Mouse (Mus musculus) gastrocnemius, adult 18-20 months (tissue): ENCODE results near the gene Nelfe. TPM values are rescaled to one million over a fixed set of nuclear protein-coding genes. Genes with fewer than 3 reads are reported as not detected.
"Not testable (repeated sequence)": the region's sequence is repeated elsewhere in the genome, so short reads cannot be mapped to it uniquely, and the experiment has no call there.

Experiments used
- DNase-seq: peaks from one replicate; pipeline ENCODE4 v3.0.0; 2021; ENCODE audit warnings: low spot score
- long read RNA-seq, 2 experiments: library from polyadenylated mRNA; stranded (forward); transcript quantifications; one replicate each; pipeline ENCODE4 v2.0.0; 2021
- total RNA-seq, 2 experiments: library from RNA; stranded (reverse); gene quantifications; 2 replicates each; pipeline ENCODE4 v1.2.3; 2021

Nelfe gene
- total RNA-seq: 10 to 100 TPM in 1 of 2 experiments, 1 to 10 TPM in 1; 9.0 to 12.0 TPM
- long read RNA-seq, experiment 1, partial matches to known transcripts: 1 of 5 reads
- long read RNA-seq, experiment 1, other reads (novel, unspliced or antisense): 1 of 5 reads
- long read RNA-seq, experiment 2, transcript Nelfe-202 (11 exons, 1,381 nt): major isoform, 5 of 11 reads
- long read RNA-seq, experiment 2, partial matches to known transcripts: 3 of 11 reads
- long read RNA-seq, experiment 2, other reads (novel, unspliced or antisense): 0 of 11 reads

- peak; percentile 98 for DNase-seq
These were observed at the start of gene Nelfe, which contains the start of gene Skiv2l for GRCm38 (mm10) chr17:34849722-34850516. TSS of gene Nelfe (plus strand) at chr17:34850391. TSS of gene Skiv2l (minus strand) at chr17:34850210.

- not testable (repeated sequence) for DNase-seq
These were observed 49.3 kb upstream of the Nelfe start for GRCm38 (mm10) chr17:34800781-34801305.

- not testable (repeated sequence) for DNase-seq
These were observed 47.4 kb upstream of the Nelfe start for GRCm38 (mm10) chr17:34802756-34803155.

- DNase-seq: not testable (repeated sequence)
These were observed 46.8 kb upstream of the Nelfe start for GRCm38 (mm10) chr17:34803367-34803766.

- DNase-seq: not testable (repeated sequence)
These were observed 45.9 kb upstream of the Nelfe start, which contains the start of gene Cyp21a1 for GRCm38 (mm10) chr17:34804301-34804700. TSS of gene Cyp21a1 (minus strand) at chr17:34804561.

GRCm38 (mm10) chr17:34804871-34805562, 45.2 kb upstream of the Nelfe start:
- no peak for DNase-seq

- DNase-seq: no peak
These were observed 43.0 kb upstream of the Nelfe start for GRCm38 (mm10) chr17:34807176-34807575.

- DNase-seq: no peak
These were observed 41.5 kb upstream of the Nelfe start for GRCm38 (mm10) chr17:34808599-34809205.

- not testable (repeated sequence) for DNase-seq
These were observed 39.8 kb upstream of the Nelfe start for GRCm38 (mm10) chr17:34810411-34810810.

- DNase-seq: not testable (repeated sequence)
These were observed 39.4 kb upstream of the Nelfe start for GRCm38 (mm10) chr17:34810811-34811210.

- DNase-seq: no peak
These were observed 38.9 kb upstream of the Nelfe start for GRCm38 (mm10) chr17:34811275-34811674.

- DNase-seq: peak; percentile 13
These were observed 36.4 kb upstream of the Nelfe start for GRCm38 (mm10) chr17:34813747-34814146.

- no peak for DNase-seq
These were observed 35.3 kb upstream of the Nelfe start for GRCm38 (mm10) chr17:34814818-34815370.

GRCm38 (mm10) chr17:34830776-34831175, 19.4 kb upstream of the Nelfe start:
- DNase-seq: not testable (repeated sequence)

GRCm38 (mm10) chr17:34836155-34836855, 13.9 kb upstream of the Nelfe start:
- no peak for DNase-seq

- peak; percentile 95 for DNase-seq
These were observed 13.4 kb upstream of the Nelfe start, which contains the start of the genes Stk19 and Dxo for GRCm38 (mm10) chr17:34836856-34837221. TSS of gene Stk19 (minus strand) at chr17:34836945. TSS of gene Dxo (plus strand) at chr17:34837019.

- DNase-seq: no peak
These were observed 12.5 kb upstream of the Nelfe start for GRCm38 (mm10) chr17:34837464-34838324.

- DNase-seq: no peak
These were observed 11.4 kb upstream of the Nelfe start for GRCm38 (mm10) chr17:34838785-34839184.

- DNase-seq: no peak
These were observed 9.4 kb upstream of the Nelfe start for GRCm38 (mm10) chr17:34840736-34841307.
